Mouse (Mus musculus) liver, postnatal 0 days (tissue): Measurements from ENCODE around the gene Hvcn1.

ENCODE experiments used
- CTCF ChIP-seq: sonication (generic); IDR thresholded peaks from 2 replicates; pipeline ENCODE4 v1.5.1; 2016; ENCODE audit warnings: antibody characterized with exemption, low read depth
- EP300 ChIP-seq: IDR thresholded peaks from 2 replicates; pipeline ENCODE4 v1.6.1; 2016; ENCODE audit warnings: antibody characterized with exemption, low read depth, mild to moderate bottlenecking

GRCm38 (mm10) chr5:122231431-122231830 lies 24.8 kb downstream of the Hvcn1 start:
- TF ChIP-seq CTCF (no peak), EP300 (no peak)
